Mouse (Mus musculus): ENCODE data around the gene Gcnt1.

DNA sequence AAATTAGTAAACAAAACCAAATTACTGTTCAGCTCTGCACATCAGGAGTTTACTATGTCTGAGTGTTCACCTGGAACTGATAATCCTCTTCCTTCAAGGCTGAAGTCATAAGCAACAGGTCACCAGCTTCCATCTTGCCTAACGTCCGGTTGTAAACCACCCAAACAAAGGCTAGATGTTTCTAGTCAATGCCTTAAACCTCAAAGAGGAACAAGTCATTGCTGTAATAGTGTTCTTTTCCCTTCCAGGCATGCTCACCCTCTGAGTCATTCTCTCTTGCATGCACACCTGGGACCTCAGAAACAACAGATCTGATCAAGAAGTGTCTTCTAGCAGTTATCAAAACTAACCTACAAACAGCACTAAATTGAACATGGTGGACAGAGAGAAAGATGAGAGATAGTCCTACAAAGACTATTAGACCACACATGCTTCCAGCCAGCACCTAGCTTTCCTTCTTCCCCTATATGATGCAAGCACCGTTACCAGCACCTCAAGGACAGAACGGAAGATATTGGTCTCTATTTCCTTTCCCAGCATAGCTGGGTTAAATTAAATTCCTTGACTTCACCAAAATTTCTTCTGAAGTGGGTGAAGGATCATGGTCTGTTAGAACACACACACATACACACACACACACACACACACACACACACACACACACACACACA is 94.1 kb downstream of the Gcnt1 start:
- TF ChIP-seq POLR2A (IDR thresholded peaks at IDR 0.05; ENCODE audit: low read depth, low read length) (no peak), CTCF (conservative IDR thresholded peaks at IDR 0.05; ENCODE audit: insufficient read depth, insufficient read length, low read depth, low read length) (no peak)

Measured in kidney, adult 2 months (tissue).